Mouse (Mus musculus) 3134 (cell line): ENCODE results near the gene Cep63.

Source experiments
- DNase-seq: peaks from one replicate; pipeline ENCODE4 v3.0.0-alpha.2; 2011; ENCODE audit warnings: low spot score; ENCODE audit not compliant: insufficient read length; ENCODE audit errors: extremely low read depth

Gene Cep63

GRCm38 (mm10) chr9:102625983-102626838 lies at the start of gene Cep63, which contains the start of gene Anapc13:
Gene Cep63 (minus strand): TSS chr9:102626534.
Gene Anapc13 (plus strand): TSS chr9:102626296.
- DNase-seq, result peak; percentile 97

DNA sequence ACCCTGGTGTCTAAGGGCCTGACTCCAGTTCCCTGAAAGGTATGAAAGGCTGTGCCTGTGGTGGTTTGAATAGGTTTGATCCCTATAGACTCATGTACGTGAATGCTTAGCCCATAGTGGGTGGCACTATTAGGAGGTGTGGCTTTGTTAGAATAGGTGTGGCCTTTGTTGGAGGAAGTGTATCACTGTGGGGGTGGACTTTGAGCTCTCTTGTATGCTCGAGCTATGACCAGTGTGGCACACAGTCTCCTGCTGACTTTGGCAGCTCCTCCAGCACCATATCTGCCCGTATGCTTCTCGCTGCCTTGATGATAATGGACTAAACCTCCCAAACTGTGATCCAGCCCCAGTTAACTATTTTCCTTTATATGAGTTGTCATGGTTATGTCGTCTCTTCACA lies 49.6 kb upstream of the Cep63 start:
- DNase-seq, result no peak

GRCm38 (mm10) chr9:102673381-102673780 lies 47.0 kb upstream of the Cep63 start:
- peak; percentile 51 for DNase-seq

DNA sequence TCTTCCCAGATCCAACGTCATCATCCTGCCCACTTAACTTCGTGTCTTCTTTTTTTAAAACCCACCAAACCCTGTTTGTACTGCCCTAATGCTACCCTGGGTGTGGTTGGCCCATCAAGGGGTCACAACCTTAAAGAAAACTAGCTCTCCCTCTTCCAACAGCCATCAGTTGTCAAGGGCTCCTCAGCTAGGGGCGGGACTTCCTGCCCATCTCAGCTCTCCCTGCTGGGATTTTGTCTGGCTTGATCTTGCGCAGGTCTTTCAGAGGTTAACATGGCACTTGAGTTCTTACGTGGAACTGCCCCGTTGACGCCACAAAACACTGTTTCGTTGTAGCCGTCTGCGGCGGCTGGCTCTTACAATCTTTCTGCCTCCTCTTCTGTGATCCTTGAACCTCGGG lies 42.6 kb upstream of the Cep63 start:
- no peak for DNase-seq

- DNase-seq, result no peak
Observed at GRCm38 (mm10) chr9:102668115-102668514, 41.8 kb upstream of the Cep63 start.

- no peak for DNase-seq
Observed at GRCm38 (mm10) chr9:102656355-102657095, 30.2 kb upstream of the Cep63 start.

GRCm38 (mm10) chr9:102651199-102651720 lies 24.9 kb upstream of the Cep63 start:
- DNase-seq, result no peak

DNA sequence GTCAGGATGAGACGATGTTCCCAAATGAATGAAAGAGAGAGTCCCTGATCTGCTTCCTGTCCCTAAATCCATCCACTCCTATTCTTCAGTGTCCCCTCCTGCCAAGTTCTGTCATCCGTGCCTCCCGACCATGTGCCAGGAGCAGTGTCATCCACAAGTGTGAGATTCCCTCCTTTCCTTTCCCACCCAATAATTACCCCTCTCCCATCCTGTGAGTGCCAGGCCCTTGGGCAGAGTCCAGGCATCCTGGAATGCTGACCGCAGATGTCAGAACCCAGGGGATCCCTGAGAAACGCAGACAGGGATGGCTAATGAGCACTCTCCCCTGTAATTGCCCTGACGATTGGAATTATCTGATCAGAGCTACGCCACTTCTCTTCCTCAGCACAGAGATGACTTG lies 24.3 kb upstream of the Cep63 start:
- DNase-seq, result no peak

DNA sequence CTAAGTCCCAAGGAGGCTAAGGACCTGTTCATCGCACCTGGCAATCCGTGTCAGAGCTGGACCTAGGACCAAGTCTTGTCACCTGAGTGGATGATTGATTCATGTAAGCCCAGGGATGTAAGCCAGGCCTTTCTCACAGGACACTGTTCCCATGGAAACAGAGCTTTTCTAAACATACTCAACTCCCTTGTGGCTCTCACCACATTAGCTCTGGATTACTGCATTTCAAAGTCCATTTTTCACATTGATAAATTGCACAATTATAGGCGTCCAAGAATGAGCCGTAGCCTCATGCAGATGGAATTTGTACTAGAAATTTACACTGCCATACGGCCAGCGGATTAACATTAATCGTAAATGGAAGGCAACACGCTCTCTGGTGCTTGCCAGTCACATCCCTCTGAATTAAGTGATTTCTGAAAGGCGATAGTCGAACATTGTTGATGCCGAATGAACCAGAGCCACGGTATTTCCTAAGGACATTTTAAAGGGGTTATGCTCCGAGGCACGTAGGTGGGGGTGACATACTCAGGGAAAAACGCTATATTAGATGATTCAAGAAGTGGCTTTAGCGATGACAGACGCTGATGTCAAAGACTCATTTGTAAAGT lies 23.7 kb upstream of the Cep63 start:
- peak; percentile 35 for DNase-seq

- DNase-seq, result no peak
Observed at GRCm38 (mm10) chr9:102647010-102647409, 20.7 kb upstream of the Cep63 start.

GRCm38 (mm10) chr9:102645119-102645695 lies 18.9 kb upstream of the Cep63 start:
- DNase-seq, result no peak

GRCm38 (mm10) chr9:102643486-102644101 lies 17.3 kb upstream of the Cep63 start:
- DNase-seq, result peak; percentile 75

DNA sequence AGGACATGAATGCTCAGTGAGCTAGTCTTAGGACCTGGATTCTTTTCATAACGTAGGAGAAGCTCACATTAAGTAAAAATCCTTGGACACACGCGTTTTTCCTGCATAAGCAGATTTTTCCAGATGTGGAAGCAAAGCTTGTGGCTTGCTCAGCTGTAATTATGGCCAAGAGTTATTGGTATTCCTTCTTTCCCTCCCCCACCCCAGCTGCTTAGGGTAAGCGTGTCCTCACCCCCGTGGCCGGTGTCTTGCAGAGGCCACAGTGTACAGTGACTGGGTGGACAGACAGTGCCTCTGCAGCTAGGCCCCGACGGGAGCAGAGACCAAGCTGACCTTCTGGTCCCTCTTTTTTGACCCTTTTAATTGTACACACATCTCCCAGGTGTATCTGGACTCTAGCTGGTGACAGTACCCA lies 16.7 kb upstream of the Cep63 start:
- DNase-seq, result peak; percentile 37

GRCm38 (mm10) chr9:102641531-102641930 lies 15.2 kb upstream of the Cep63 start:
- no peak for DNase-seq

DNA sequence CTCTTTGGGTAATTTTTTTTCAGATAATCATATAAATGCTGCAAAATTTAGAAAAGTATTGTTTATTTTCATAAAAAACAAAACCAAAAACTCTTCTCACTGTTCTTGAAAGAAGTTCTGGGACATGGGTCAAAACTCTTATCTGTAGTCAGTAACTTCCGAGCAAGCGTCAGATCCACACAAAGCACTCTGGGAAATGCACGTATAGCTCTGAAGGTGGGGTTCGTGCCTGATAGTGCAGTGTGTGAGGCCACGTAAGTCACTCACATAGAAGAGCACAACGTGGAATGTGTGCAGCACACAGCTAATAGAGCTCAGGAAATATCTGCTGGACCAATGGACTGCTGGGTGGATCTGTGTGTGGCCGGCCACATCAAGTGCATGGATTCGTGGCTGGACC lies 13.2 kb upstream of the Cep63 start:
- no peak for DNase-seq

DNA sequence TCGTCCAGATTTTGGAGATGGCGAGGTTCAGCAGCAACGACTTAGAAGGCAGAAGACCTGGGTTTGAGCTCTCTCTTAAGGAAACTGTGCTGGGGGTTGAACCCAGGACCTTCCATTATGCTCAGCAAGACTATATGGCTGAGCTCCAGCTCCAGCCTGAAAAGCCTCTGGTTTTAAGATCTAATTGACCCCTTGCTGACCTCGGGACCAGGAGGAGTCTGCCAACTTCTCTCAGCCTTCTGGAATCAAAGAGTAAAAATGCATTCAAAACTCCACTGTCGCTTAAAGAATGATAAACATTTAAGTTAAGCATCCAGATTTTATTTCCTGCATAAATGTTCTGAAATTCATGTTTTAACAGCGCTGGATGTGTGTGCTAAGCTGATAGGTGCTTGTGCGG lies 12.6 kb upstream of the Cep63 start:
- no peak for DNase-seq

- DNase-seq, result no peak
Observed at GRCm38 (mm10) chr9:102637115-102637514, 10.8 kb upstream of the Cep63 start.

GRCm38 (mm10) chr9:102636553-102636952 lies 10.2 kb upstream of the Cep63 start:
- DNase-seq, result peak; percentile 69

- no peak for DNase-seq
Observed at GRCm38 (mm10) chr9:102634453-102634852, 8.1 kb upstream of the Cep63 start.

DNA sequence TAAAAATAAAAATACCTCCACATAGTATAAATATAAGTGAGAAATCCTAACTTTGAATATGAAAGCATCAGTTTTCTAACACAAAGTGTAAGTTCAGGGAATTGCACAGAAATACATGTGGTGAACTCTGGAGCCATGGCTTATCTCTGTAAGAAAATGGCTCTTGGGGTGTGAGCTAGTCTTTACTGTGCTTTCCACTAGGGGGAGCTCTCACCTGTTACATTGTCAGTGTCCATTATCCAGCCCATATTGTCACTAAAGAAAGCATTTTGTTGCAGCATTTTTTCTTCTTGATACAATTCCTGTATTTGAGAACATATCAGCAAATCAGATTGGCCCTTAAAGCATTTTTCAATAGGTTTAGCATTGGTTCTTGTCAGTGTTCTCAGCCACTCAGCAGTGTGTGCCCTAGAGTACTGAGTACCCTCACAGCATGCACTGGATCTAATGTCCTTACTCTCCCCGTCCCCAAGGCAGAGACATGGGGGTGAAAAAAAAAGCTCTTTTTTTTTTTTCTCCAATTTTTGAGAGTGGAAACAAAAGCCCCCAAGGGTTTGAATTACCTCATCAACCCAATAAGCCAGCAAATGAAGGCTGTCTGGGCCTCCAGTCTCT lies 6.7 kb upstream of the Cep63 start:
- peak; percentile 39 for DNase-seq
